Mouse (Mus musculus) spleen, postnatal 36 days (tissue): ENCODE measurements around the gene Dppa1.
A peak's percentile ranks its signal among the peaks of the same experiment; 100 is the strongest.
"Not testable (repeated sequence)": the region's sequence is repeated elsewhere in the genome, so short reads cannot be mapped to it uniquely, and the experiment has no call there.

Experiments
- DNase-seq, 2 experiments: peaks; one replicate each; pipeline ENCODE4 v3.0.0; 2022; ENCODE audit warnings: low spot score in 2 of 2, mixed read lengths in 1 of 2

Dppa1 gene

GRCm38 (mm10) chr11:46629211-46629795 is at the start of gene Dppa1:
Gene Dppa1, minus strand, starts transcription at chr11:46629261.
- DNase-seq, result no peak

GRCm38 (mm10) chr11:46667938-46668337 is 38.9 kb upstream of the Dppa1 start:
- DNase-seq, result no peak

- no peak for DNase-seq
These were observed 38.0 kb upstream of the Dppa1 start for GRCm38 (mm10) chr11:46667105-46667504.

- DNase-seq, result peak in 1 of 2 experiments; percentile 2
These were observed 36.8 kb upstream of the Dppa1 start for GRCm38 (mm10) chr11:46665599-46666522.

- no peak for DNase-seq
These were observed 34.2 kb upstream of the Dppa1 start for GRCm38 (mm10) chr11:46663215-46663614.

GRCm38 (mm10) chr11:46652476-46652875 is 23.4 kb upstream of the Dppa1 start:
- DNase-seq, result no peak

GRCm38 (mm10) chr11:46649655-46650054 is 20.6 kb upstream of the Dppa1 start:
- not testable (repeated sequence) for DNase-seq

- no peak for DNase-seq
These were observed 15.8 kb upstream of the Dppa1 start for GRCm38 (mm10) chr11:46644824-46645223.

- no peak for DNase-seq
These were observed 7.5 kb upstream of the Dppa1 start for GRCm38 (mm10) chr11:46636568-46636967.

GRCm38 (mm10) chr11:46635516-46635915 is 6.5 kb upstream of the Dppa1 start:
- DNase-seq, result peak; percentile 46 to 54

GRCm38 (mm10) chr11:46631635-46632034 is 2.6 kb upstream of the Dppa1 start:
- no peak for DNase-seq

GRCm38 (mm10) chr11:46620414-46621168 is 8.5 kb downstream of the Dppa1 start:
- no peak for DNase-seq

- DNase-seq, result no peak
These were observed 9.1 kb downstream of the Dppa1 start for GRCm38 (mm10) chr11:46619929-46620328.

GRCm38 (mm10) chr11:46592416-46592815 is 36.6 kb downstream of the Dppa1 start:
- DNase-seq, result no peak

GRCm38 (mm10) chr11:46582741-46583140 is 46.3 kb downstream of the Dppa1 start:
- no peak for DNase-seq

- DNase-seq, result no peak
These were observed 48.6 kb downstream of the Dppa1 start for GRCm38 (mm10) chr11:46580428-46580827.

GRCm38 (mm10) chr11:46578771-46579281 is 50.2 kb downstream of the Dppa1 start:
- DNase-seq, result no peak

- no peak for DNase-seq
These were observed 57.7 kb downstream of the Dppa1 start, which contains the start of gene BC053393 for GRCm38 (mm10) chr11:46571327-46571726. Gene BC053393, plus strand, starts transcription at chr11:46571536.

GRCm38 (mm10) chr11:46569107-46569506 is 60.0 kb downstream of the Dppa1 start:
- DNase-seq, result no peak

GRCm38 (mm10) chr11:46565967-46566366 is 63.1 kb downstream of the Dppa1 start:
- DNase-seq, result no peak

GRCm38 (mm10) chr11:46564671-46565070 is 64.4 kb downstream of the Dppa1 start:
- DNase-seq, result no peak

- no peak for DNase-seq
These were observed 68.0 kb downstream of the Dppa1 start for GRCm38 (mm10) chr11:46561096-46561495.
